Mouse (Mus musculus): ENCODE measurements around the gene Sbno2. TPM values are rescaled to one million over a fixed set of nuclear protein-coding genes. Genes with fewer than 3 reads are reported as not detected.

The Sbno2 gene
- polyA plus RNA-seq, 1 experiment = 44.6 TPM

- no peak overlapping the region for H3ac ChIP-seq (ENCODE audit: control insufficient read depth, insufficient read length)
- H3K4me2 ChIP-seq (ENCODE audit: low read depth) = peak overlapping the region; percentile 2
- TF ChIP-seq USF1 (IDR thresholded peaks at IDR 0.05; ENCODE audit: low read depth) = no peak
- TF ChIP-seq TCF12 (IDR thresholded peaks at IDR 0.05; ENCODE audit: insufficient read depth, poor library complexity, severe bottlenecking) = no peak
- no peak for TF ChIP-seq SRF (IDR thresholded peaks at IDR 0.05; ENCODE audit: control insufficient read depth, insufficient read length, low read depth)
- no peak for TF ChIP-seq REST (IDR thresholded peaks at IDR 0.05; ENCODE audit: insufficient read depth, insufficient read length)
- no peak for TF ChIP-seq MYOG (IDR thresholded peaks at IDR 0.05; ENCODE audit: control insufficient read depth in 1 of 3, insufficient read depth in 1 of 3, insufficient read length in 2 of 3, low read depth in 2 of 3)
- no peak for TF ChIP-seq POLR2A (IDR thresholded peaks at IDR 0.05; ENCODE audit: insufficient read length, low read depth)
- TF ChIP-seq CEBPB (IDR thresholded peaks at IDR 0.05; ENCODE audit: insufficient read depth, poor library complexity, severe bottlenecking) = no peak
- no peak for TF ChIP-seq MAX (IDR thresholded peaks at IDR 0.05; ENCODE audit: low read depth)
- no peak for TF ChIP-seq E2F4 (IDR thresholded peaks at IDR 0.05; ENCODE audit: insufficient read depth)
- TF ChIP-seq POLR2AphosphoS2 (IDR thresholded peaks at IDR 0.05; ENCODE audit: insufficient read length, low read depth) = no peak
- TF ChIP-seq TCF3 (IDR thresholded peaks at IDR 0.05; ENCODE audit: insufficient read length, low read depth) = no peak
- H3K36me3 ChIP-seq (ENCODE audit: control insufficient read depth, insufficient read depth) = peaks cover 5% of the 10 kb centered on the region
- no peak overlapping the region for H3K4me3 ChIP-seq
- H3K79me2 ChIP-seq (ENCODE audit: control insufficient read depth, insufficient read depth) = peaks cover 87% of the 10 kb centered on the region
- H3K27me3 ChIP-seq (ENCODE audit: control insufficient read depth, insufficient read depth, insufficient read length) = no peaks in the 10 kb centered on the region
Observed at GRCm38 (mm10) chr10:80094684-80095083, 10.7 kb downstream of the Sbno2 start.

GRCm38 (mm10) chr10:80094085-80094484, 11.3 kb downstream of the Sbno2 start:
- H3K79me2 ChIP-seq (ENCODE audit: control insufficient read depth, insufficient read depth) = peaks cover 87% of the 10 kb centered on the region
- no peaks in the 10 kb centered on the region for H3K27me3 ChIP-seq (ENCODE audit: control insufficient read depth, insufficient read depth, insufficient read length)
- H3ac ChIP-seq (ENCODE audit: control insufficient read depth, insufficient read length) = no peak overlapping the region
- H3K36me3 ChIP-seq (ENCODE audit: control insufficient read depth, insufficient read depth) = peaks cover 5% of the 10 kb centered on the region
- TF ChIP-seq POLR2AphosphoS2 (IDR thresholded peaks at IDR 0.05; ENCODE audit: insufficient read length, low read depth) = no peak
- TF ChIP-seq REST (IDR thresholded peaks at IDR 0.05; ENCODE audit: insufficient read depth, insufficient read length) = no peak
- no peak for TF ChIP-seq USF1 (IDR thresholded peaks at IDR 0.05; ENCODE audit: low read depth)
- no peak for TF ChIP-seq E2F4 (IDR thresholded peaks at IDR 0.05; ENCODE audit: insufficient read depth)
- no peak overlapping the region for H3K4me2 ChIP-seq (ENCODE audit: low read depth)
- H3K4me3 ChIP-seq = no peak overlapping the region

- H3ac ChIP-seq (ENCODE audit: control insufficient read depth, insufficient read length) = no peak overlapping the region
- TF ChIP-seq MYOG (IDR thresholded peaks at IDR 0.05; ENCODE audit: control insufficient read depth in 1 of 3, insufficient read depth in 1 of 3, insufficient read length in 2 of 3, low read depth in 2 of 3) (peak in 1 of 3 experiments; percentile 46), TCF12 (IDR thresholded peaks at IDR 0.05; ENCODE audit: insufficient read depth, poor library complexity, severe bottlenecking) (no peak), USF1 (IDR thresholded peaks at IDR 0.05; ENCODE audit: low read depth) (no peak), MYOD1 (IDR thresholded peaks at IDR 0.05; ENCODE audit: control insufficient read depth in 1 of 3, insufficient read length in 2 of 3, low read depth in 2 of 3) (peak in 1 of 3 experiments; percentile 4)
Observed at GRCm38 (mm10) chr10:80092690-80093089, 12.7 kb downstream of the Sbno2 start.

GRCm38 (mm10) chr10:80091527-80091926, 13.8 kb downstream of the Sbno2 start:
- TF ChIP-seq SRF (IDR thresholded peaks at IDR 0.05; ENCODE audit: control insufficient read depth, insufficient read length, low read depth) (no peak), CEBPB (IDR thresholded peaks at IDR 0.05; ENCODE audit: insufficient read depth, poor library complexity, severe bottlenecking) (no peak), POLR2AphosphoS2 (IDR thresholded peaks at IDR 0.05; ENCODE audit: insufficient read length, low read depth) (no peak), POLR2A (IDR thresholded peaks at IDR 0.05; ENCODE audit: insufficient read length, low read depth) (no peak), MYOG (IDR thresholded peaks at IDR 0.05; ENCODE audit: control insufficient read depth in 1 of 3, insufficient read depth in 1 of 3, insufficient read length in 2 of 3, low read depth in 2 of 3) (peak in 2 of 3 experiments; percentile 29 to 81), MYOD1 (IDR thresholded peaks at IDR 0.05; ENCODE audit: control insufficient read depth in 1 of 3, insufficient read length in 2 of 3, low read depth in 2 of 3) (peak in 2 of 3 experiments; percentile 24 to 45), TCF12 (IDR thresholded peaks at IDR 0.05; ENCODE audit: insufficient read depth, poor library complexity, severe bottlenecking) (no peak), E2F4 (IDR thresholded peaks at IDR 0.05; ENCODE audit: insufficient read depth) (no peak)
- H3K27me3 ChIP-seq (ENCODE audit: control insufficient read depth, insufficient read depth, insufficient read length) = no peaks in the 10 kb centered on the region
- no peak overlapping the region for H3K4me2 ChIP-seq (ENCODE audit: low read depth)
- H3K36me3 ChIP-seq (ENCODE audit: control insufficient read depth, insufficient read depth) = peaks cover 5% of the 10 kb centered on the region
- H3K79me2 ChIP-seq (ENCODE audit: control insufficient read depth, insufficient read depth) = peaks cover 78% of the 10 kb centered on the region
- H3ac ChIP-seq (ENCODE audit: control insufficient read depth, insufficient read length) = no peak overlapping the region
- no peak overlapping the region for H3K4me3 ChIP-seq

More at GRCm38 (mm10) chr10:80092690-80093089, 12.7 kb downstream of the Sbno2 start:
- H3K27me3 ChIP-seq (ENCODE audit: control insufficient read depth, insufficient read depth, insufficient read length) = no peaks in the 10 kb centered on the region
- peaks cover 84% of the 10 kb centered on the region for H3K79me2 ChIP-seq (ENCODE audit: control insufficient read depth, insufficient read depth)
- no peak overlapping the region for H3K4me2 ChIP-seq (ENCODE audit: low read depth)
- peaks cover 5% of the 10 kb centered on the region for H3K36me3 ChIP-seq (ENCODE audit: control insufficient read depth, insufficient read depth)
- no peak overlapping the region for H3K4me3 ChIP-seq

GRCm38 (mm10) chr10:80089146-80089545, 16.2 kb downstream of the Sbno2 start:
- no peak overlapping the region for H3K4me2 ChIP-seq (ENCODE audit: low read depth)
- TF ChIP-seq SRF (IDR thresholded peaks at IDR 0.05; ENCODE audit: control insufficient read depth, insufficient read length, low read depth) (no peak), REST (IDR thresholded peaks at IDR 0.05; ENCODE audit: insufficient read depth, insufficient read length) (no peak)
- no peaks in the 10 kb centered on the region for H3K27me3 ChIP-seq (ENCODE audit: control insufficient read depth, insufficient read depth, insufficient read length)
- no peak overlapping the region for H3ac ChIP-seq (ENCODE audit: control insufficient read depth, insufficient read length)
- H3K79me2 ChIP-seq (ENCODE audit: control insufficient read depth, insufficient read depth) = peaks cover 58% of the 10 kb centered on the region
- no peak overlapping the region for H3K4me3 ChIP-seq
- H3K36me3 ChIP-seq (ENCODE audit: control insufficient read depth, insufficient read depth) = peaks cover 5% of the 10 kb centered on the region
